Mouse (Mus musculus) adrenal gland, adult (tissue): ENCODE results near the gene Bmpr1a.

Experiments used
- DNase-seq, 2 experiments: peaks; one replicate each; pipeline ENCODE4 v3.0.0; 2022 to 2023; ENCODE audit warnings: low spot score in 1 of 2; ENCODE audit not compliant: inconsistent age in 2 of 2

The Bmpr1a gene

GRCm38 (mm10) chr14:34503325-34503647, at the start of gene Bmpr1a:
Gene Bmpr1a (minus strand): TSS chr14:34503341.
- DNase-seq = no peak

DNA sequence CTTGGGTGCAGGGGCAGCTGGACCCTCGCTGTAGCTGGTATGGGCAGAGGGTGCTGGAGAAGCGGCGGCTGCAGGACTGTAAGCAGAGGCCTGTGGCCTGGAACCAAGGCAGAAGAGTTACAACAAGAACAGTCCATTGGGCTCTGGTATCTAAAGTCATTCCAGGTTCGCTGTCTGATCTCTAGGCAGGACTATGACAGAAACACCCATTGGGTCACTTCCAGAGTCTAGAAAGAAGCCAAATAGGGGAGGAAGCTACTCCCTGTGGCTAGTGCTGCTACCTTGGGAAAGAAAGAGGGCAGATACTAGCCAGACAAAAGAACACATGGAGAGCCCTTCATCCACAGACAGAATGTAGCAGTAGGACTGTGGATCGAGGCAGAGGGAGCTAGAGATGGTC, 49.1 kb upstream of the Bmpr1a start:
- no peak for DNase-seq

- DNase-seq = peak; percentile 86 to 93
Measured at GRCm38 (mm10) chr14:34549004-34549671, 46.0 kb upstream of the Bmpr1a start.

- peak; percentile 61 to 89 for DNase-seq
Measured at GRCm38 (mm10) chr14:34548391-34549001, 45.4 kb upstream of the Bmpr1a start.

DNA sequence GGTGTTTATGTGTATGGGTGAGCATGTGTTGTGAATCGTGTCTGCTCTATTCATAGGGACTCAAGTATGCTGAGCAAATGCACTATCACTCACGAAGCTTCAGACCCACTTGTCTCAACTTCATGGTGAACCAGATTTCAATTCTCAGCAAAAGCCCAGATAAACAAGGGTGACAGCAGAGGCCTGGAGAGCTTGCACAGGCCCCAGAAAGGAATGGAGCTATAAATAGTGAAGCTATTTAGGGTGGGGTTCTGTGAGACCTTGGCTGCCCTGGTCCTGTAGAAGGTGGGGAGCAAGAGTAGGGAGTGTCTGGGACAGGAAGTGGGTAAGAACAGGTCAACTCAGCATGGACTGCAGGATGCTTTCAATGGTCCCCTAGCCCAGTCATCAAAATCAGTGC, 41.4 kb upstream of the Bmpr1a start:
- DNase-seq = peak in 1 of 2 experiments; percentile 16

GRCm38 (mm10) chr14:34544001-34544400, 40.9 kb upstream of the Bmpr1a start:
- no peak for DNase-seq

- no peak for DNase-seq
Measured at GRCm38 (mm10) chr14:34543596-34543995, 40.5 kb upstream of the Bmpr1a start.

DNA sequence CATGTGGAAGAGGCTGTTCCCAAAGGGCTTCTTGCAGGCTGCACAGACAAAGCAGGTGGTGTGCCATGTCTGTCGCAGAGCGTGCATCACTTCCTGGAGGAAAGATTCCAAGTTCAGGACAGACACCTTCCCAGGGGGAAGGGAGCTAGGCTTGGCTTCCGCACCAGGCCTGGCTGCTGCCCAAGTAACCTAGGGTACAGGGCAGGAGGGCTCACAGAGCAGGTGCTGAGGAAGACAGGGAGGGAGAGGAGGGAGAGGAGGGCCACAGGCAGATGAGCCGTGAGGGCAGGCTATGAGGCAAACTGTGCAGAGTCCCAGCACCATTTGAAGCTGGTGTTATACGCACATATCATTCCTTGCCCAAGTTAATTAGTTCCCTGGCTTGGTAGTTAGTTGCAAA, 38.8 kb upstream of the Bmpr1a start:
- DNase-seq = no peak

GRCm38 (mm10) chr14:34540685-34541162, 37.6 kb upstream of the Bmpr1a start:
- DNase-seq = no peak

DNA sequence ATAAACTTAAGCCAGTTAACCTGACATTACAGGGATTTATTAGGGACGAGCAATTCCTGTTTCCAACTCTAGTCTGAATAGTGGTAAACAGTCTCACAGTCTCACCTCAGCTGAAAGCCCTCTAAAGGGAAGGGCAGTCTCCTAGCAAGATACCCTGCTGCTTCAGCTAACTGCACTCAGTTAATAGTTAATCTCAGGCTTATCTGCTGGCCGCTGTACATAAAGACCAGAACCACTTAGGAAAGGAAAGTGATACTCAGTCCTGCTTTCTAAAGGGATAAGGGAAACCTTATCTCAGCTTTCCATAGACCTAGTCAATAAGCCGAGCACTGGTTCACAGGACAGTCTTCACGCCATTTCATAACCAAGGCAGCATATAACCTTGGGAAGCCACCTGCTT, 32.7 kb upstream of the Bmpr1a start:
- no peak for DNase-seq

DNA sequence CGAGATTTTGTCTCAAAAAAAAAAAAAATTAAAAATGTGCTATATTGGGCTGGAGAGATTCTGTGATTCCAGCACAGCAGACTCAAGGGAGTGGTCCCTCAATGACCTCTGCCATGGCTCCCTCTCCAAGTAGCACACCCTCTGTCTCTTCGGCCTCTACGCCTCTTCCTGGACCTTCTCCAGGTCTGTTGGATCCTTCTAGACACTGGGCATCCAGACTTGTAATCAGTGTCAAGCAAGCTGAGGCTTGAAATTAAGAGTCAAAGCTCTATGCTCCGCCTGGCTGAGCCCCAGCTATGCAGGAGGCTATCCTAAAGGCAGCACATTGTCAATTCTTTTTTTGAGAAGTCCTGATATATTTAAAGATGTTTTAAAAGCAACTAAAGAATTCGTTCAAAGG, 30.4 kb upstream of the Bmpr1a start:
- no peak for DNase-seq

DNA sequence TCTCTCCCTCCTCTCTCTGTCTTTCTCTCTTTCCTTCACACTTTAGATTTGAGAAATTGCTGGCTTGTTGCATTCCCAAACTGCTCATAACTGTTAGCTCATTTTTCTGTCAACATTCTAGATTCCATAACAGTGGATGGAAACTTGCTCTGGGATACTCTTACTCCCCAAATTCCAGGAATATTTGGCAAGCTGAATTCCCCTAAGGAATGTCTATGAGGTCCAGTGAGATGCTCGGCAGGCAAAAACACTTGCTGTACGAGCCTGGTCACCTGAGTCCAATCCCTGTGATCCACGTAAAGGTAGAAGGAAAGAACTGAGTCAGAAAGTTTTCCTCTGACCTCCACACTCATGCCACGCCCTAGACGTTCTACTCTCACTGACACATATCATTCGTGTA, 29.4 kb upstream of the Bmpr1a start:
- DNase-seq = no peak

DNA sequence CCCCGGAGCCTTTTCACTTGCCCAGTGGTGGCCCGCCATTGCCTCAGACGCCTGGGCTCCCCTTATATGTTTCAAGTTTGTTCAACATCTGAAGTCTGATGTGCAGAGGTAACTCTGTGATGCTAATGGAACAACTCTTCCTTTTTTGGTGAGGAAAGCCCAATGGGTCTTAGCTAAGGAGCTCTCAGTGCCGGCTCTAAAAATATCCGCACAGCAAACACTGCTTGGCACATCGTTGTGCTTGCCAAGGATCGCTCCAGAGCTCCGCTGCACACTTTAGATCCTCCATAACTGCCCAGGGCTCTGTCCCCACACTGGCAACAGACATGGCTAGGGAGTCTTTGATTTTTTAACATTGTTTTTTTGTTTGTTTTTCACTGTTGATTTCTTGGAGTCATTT, 25.7 kb upstream of the Bmpr1a start:
- DNase-seq = no peak

DNA sequence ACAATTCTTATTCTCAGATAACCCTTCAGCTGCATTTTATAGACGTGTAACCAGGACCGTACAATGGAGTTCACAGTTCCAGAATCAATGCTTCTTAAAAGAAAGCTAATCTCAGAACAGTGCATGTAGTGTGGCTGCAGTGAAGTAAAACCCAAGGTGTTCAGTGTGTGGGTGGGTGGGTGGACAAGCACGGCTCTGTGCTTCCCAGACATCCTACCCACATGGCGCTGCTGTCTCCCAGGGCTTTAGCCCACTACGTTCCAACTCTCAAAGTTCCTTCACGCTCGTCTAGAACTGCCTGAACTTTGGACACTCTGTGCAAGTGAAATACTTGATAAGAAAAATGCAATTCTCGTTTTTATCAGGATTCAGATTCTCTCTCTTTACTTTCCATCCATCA, 19.6 kb upstream of the Bmpr1a start, which contains the start of gene 9230112D13Rik:
Gene 9230112D13Rik, minus strand, starts transcription at position 101 of the 400 bp plus-strand sequence.
- DNase-seq = no peak

DNA sequence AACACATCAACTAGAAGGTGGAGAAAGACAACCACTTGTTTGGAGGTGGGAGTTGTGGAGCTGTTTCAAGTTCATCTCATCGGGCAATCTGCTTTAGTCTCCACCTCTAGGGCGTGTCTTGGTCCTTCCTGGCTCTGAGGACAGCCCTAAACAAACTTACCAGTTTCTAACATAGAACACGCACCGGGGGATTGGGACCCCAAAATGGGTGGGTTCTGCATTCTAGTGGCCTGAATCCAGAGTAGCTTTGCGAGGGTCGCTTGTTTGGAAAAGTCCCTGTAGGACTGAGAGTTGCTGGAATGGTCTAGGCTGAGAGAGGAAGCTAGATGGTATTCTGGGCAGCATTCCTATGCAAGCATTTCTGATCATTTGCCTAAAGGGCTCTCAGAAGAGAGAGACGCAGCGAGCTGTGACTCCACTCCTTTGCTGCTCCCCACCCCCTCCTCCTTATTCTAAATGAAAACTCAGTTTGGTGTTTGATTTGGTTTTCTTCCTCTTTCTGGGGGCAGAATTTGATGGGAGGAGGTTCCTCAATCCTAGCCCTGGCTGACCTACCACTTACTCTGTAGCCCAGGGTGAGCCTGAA, 14.9 kb upstream of the Bmpr1a start:
- no peak for DNase-seq

GRCm38 (mm10) chr14:34516960-34517577, 13.9 kb upstream of the Bmpr1a start:
- no peak for DNase-seq

DNA sequence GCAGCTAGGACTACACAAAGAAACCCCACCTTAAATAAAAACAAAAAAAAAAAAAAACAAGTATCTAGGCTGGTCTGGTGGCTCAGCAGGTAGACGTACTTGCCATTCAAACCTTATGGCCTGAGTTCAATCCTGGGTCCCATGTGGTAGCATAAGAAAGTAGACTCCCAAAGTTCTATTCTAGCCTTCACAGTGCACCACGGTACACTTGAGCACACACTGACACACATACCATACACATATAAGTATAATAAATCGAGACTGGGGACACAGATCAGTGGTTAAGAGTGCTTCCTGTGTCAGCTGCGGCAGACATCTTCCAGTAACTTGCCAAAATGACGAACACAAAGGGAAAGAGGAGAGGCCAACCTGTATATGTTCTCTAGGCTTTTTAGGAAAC, 12.7 kb upstream of the Bmpr1a start:
- DNase-seq = no peak

GRCm38 (mm10) chr14:34514120-34514519, 11.0 kb upstream of the Bmpr1a start:
- peak in 1 of 2 experiments; percentile 42 for DNase-seq

- no peak for DNase-seq
Measured at GRCm38 (mm10) chr14:34512602-34513001, 9.5 kb upstream of the Bmpr1a start.

DNA sequence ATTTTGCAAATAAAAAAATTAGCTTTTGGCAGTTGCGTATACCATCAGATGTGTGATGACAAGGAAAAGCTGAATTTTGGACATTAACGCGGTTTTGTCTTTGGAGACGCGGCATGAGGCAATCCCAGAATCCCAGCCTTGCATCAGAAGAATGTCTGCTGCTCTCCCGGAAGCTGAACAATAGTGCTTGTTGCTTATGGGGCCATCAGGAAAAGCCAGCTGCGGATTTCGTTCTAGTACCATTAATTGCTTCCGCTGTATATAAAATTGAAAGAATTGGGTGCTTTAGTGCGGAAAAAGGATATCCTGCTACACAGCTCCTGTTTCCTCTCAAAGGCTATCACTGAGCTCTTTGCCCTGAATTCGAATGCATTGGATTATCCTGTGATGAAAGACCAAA, 8.8 kb upstream of the Bmpr1a start:
- no peak for DNase-seq

DNA sequence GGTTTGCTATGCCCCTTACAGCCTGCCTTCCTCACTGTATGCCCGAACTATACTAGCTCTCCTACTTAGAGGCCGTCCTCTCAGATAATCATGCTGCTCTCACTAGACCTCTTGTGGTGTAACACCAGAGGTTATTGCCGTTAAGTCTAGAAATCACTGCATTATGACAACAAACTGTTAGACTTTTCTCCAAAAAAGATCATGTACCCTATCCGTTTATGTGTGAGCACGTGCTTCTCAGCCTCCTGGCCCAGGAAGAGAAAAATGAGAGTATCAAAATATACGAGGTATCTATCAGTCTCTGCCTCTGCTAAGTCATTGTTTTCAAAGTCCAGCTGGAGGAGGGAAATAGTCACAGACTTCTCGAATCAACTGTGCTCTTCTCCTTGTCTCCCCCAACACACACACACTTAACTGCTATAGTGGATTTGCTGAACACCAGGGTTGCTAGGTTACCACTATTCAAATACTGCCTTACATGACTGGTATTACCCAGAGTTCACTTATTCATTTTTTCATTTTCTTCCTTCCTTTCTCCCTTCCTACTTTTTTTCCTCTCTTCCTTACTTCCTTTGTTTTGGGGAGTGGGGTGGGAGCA, 5.8 kb upstream of the Bmpr1a start:
- DNase-seq = peak in 1 of 2 experiments; percentile 53
